Mouse (Mus musculus) CH12.LX (cell line): Measurements from ENCODE around the gene Hipk3. TPM values are rescaled to one million over a fixed set of nuclear protein-coding genes. Genes with fewer than 3 reads are reported as not detected.
A peak's percentile ranks its signal among the peaks of the same experiment; 100 is the strongest.

Source experiments
- DNase-seq: peaks from one replicate; pipeline ENCODE4 v3.0.0-alpha.2; 2013; ENCODE audit errors: extremely low read depth
- H3K27ac ChIP-seq: 2 replicates; pipeline ENCODE4 v1.5.1; 2012; ENCODE audit warnings: low read depth, mild to moderate bottlenecking, control low read depth, moderate library complexity; ENCODE audit not compliant: insufficient read depth
- H3K27me3 ChIP-seq: replicated peaks from 2 replicates; pipeline ENCODE3; 2012; ENCODE audit warnings: inconsistent platforms
- H3K36me3 ChIP-seq, 2 experiments: replicated peaks in 1 of 2; 2 replicates each; pipeline versions ENCODE3 to v1.6.1; 2012; ENCODE audit warnings: inconsistent platforms in 1 of 2, low read length in 1 of 2, mild to moderate bottlenecking in 1 of 2, mixed read lengths in 1 of 2, moderate library complexity in 1 of 2; ENCODE audit not compliant: control insufficient read depth in 1 of 2, insufficient read depth in 1 of 2
- H3K4me1 ChIP-seq, 2 experiments: 2 replicates each; pipeline ENCODE4 v1.6.1; 2012; ENCODE audit warnings: inconsistent platforms in 1 of 2, moderate library complexity in 1 of 2; ENCODE audit not compliant: insufficient read depth in 2 of 2, control insufficient read depth in 1 of 2
- H3K4me2 ChIP-seq: 2 replicates; pipeline ENCODE4 v1.6.1; 2012; ENCODE audit warnings: low read depth, mild to moderate bottlenecking, control low read depth; ENCODE audit not compliant: poor library complexity, insufficient read depth, severe bottlenecking
- H3K4me3 ChIP-seq, 3 experiments: fragments of 150-350 bp in 1 of 3; sonication (generic) in 1 of 3; replicated peaks in 1 of 3; 2 replicates each; pipeline versions ENCODE3 to v1.5.1; 2011 to 2012; ENCODE audit warnings: low read depth in 2 of 3, low read length in 2 of 3, mild to moderate bottlenecking in 2 of 3, moderate library complexity in 2 of 3, control low read depth in 1 of 3, improper control_type of control experiment in 1 of 3, inconsistent platforms in 1 of 3, mixed read lengths in 1 of 3; ENCODE audit not compliant: poor library complexity in 1 of 3
- H3K79me2 ChIP-seq: replicated peaks from 2 replicates; pipeline ENCODE4 v1.6.1; 2012; ENCODE audit warnings: mild to moderate bottlenecking, moderate library complexity; ENCODE audit not compliant: control insufficient read depth, poor library complexity, insufficient read depth, severe bottlenecking; ENCODE audit errors: extremely low read depth
- H3K9ac ChIP-seq: 2 replicates; pipeline ENCODE4 v1.6.1; 2012; ENCODE audit warnings: low read depth, mild to moderate bottlenecking, control low read depth, moderate library complexity; ENCODE audit not compliant: insufficient read depth
- H3K9me3 ChIP-seq: replicated peaks from 2 replicates; pipeline ENCODE3; 2012; ENCODE audit warnings: low read length, inconsistent platforms, mixed read lengths
- EP300 ChIP-seq: IDR thresholded peaks from 2 replicates; pipeline ENCODE4 v1.6.1; 2011; ENCODE audit warnings: low read length, improper control_type of control experiment
- KAT2A ChIP-seq: IDR thresholded peaks from 2 replicates; pipeline ENCODE4 v1.6.1; 2012; ENCODE audit warnings: low read length, improper control_type of control experiment, inconsistent platforms; ENCODE audit not compliant: insufficient replicate concordance
- MYC ChIP-seq: IDR thresholded peaks from 2 replicates; pipeline ENCODE4 v1.6.1; 2011; ENCODE audit warnings: low read depth, mild to moderate bottlenecking, improper control_type of control experiment, low read length
- TCF12 ChIP-seq: IDR thresholded peaks from 2 replicates; pipeline ENCODE4 v1.6.1; 2014; ENCODE audit warnings: low read depth, mild to moderate bottlenecking, inconsistent platforms, low read length, improper control_type of control experiment
- dilution Hi-C: fragments of 300-500 bp; cut with MboI; formaldehyde crosslinking; loops from 2 replicates; pipeline ENCODE4 v1.14.3; 2020; ENCODE audit warnings: low sequenced_read_pairs; ENCODE audit not compliant: extremely low pct_unique_long_range_greater_than_20kb, extremely low pct_ligation_motif_present
- in situ Hi-C: fragments of 300-500 bp; cut with MboI; formaldehyde crosslinking; loops from 3 replicates; pipeline ENCODE4 v1.14.3; 2019; ENCODE audit warnings: low sequenced_read_pairs, low pct_ligation_motif_present, low pct_unique_long_range_greater_than_20kb, mixed read lengths
- polyA plus RNA-seq: library from polyadenylated mRNA; unstranded; fragments of >175 nt; gene quantifications from 2 replicates; pipeline ENCODE4 v1.2.1, GENCODE M21; 2012; ENCODE audit warnings: low read depth; ENCODE audit not compliant: insufficient read length
- total RNA-seq, 2 experiments: library from RNA; depleted of rRNA; stranded (reverse); fragments of 300-350 nt in 1 of 2; fragments of >200 nt in 1 of 2; gene quantifications; 2 replicates each; pipeline ENCODE4 v1.2.3; 2012 to 2014

The Hipk3 gene
- total and polyA plus RNA-seq, 3 experiments, result 14.8 to 19.5 (median 16.9) TPM

DNA sequence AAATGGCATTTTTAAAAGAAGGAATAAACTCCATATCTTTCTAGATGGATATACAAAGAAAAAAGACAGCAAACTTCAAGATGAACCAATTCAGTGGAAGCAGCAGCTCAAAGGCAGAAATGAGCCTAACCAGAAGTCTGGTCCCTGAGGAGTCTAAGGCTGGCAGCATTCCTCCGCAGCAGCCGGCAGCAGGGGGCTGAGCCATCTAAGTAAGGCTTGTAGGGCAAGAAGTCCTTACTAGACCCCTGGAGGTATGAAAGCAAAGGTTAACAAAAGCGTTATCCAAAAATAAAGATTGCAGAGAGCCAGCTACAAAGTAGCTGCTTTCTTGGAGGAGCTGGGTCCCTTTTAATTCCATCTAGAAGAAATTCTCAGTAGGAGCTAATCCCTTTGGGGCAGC, 115.5 kb downstream of the Hipk3 start (continued):
- TF ChIP-seq KAT2A, result no peak

GRCm38 (mm10) chr2:104377990-104378389, 116.3 kb downstream of the Hipk3 start:
- Histone ChIP-seq H3K4me2 (no peak overlapping the region), H3K79me2 (no peaks in the 10 kb centered on the region), H3K4me1 (peaks cover 5 to 14% of the 10 kb centered on the region in 2 experiments), H3K4me3 (no peak overlapping the region), H3K9me3 (peaks cover 9% of the 10 kb centered on the region), H3K36me3 (no peaks in the 10 kb centered on the region), H3K27ac (no peak overlapping the region), H3K27me3 (peaks cover 2% of the 10 kb centered on the region), H3K9ac (no peak overlapping the region)
- TF ChIP-seq TCF12 (peak; percentile 56; the same call in 1 of the 2 replicates), MYC (no peak), EP300 (no peak)
- DNase-seq, result no peak
- in situ Hi-C loops, result no loop called here
- dilution Hi-C loops, result no loop called here

Other genes with a start within 250 kb of the Hipk3 start
- gene D430041D05Rik, start 83.4 kb downstream of the Hipk3 start, total RNA-seq (2012; rRNA removed), result under 0.01 TPM in 1 of 2 replicates, not detected in the other
- not detected in 2 replicates for gene D430041D05Rik, start 83.4 kb downstream of the Hipk3 start, total RNA-seq (2014; rRNA removed)
- gene D430041D05Rik, start 83.4 kb downstream of the Hipk3 start, polyA plus RNA-seq, result 0.10 TPM in 1 of 2 replicates, not detected in the other
- 17.3 and 18.2 TPM in 2 replicates for gene Cstf3, start 96.1 kb upstream of the Hipk3 start, total RNA-seq (2012; rRNA removed)
- gene Cstf3, start 96.1 kb upstream of the Hipk3 start, total RNA-seq (2014; rRNA removed), result 50.6 and 54.9 TPM in 2 replicates
- gene Cstf3, start 96.1 kb upstream of the Hipk3 start, polyA plus RNA-seq, result 50.3 and 57.2 TPM in 2 replicates
- 10.1 and 11.7 TPM in 2 replicates for gene Tcp11l1, start 217.7 kb upstream of the Hipk3 start, total RNA-seq (2012; rRNA removed)
- 1.1 and 2.9 TPM in 2 replicates for gene Tcp11l1, start 217.7 kb upstream of the Hipk3 start, total RNA-seq (2014; rRNA removed)
- 3.6 and 3.8 TPM in 2 replicates for gene Tcp11l1, start 217.7 kb upstream of the Hipk3 start, polyA plus RNA-seq
- not detected in 2 replicates for gene Pin1rt1, start 221.9 kb upstream of the Hipk3 start, total RNA-seq (2012; rRNA removed)
- gene Pin1rt1, start 221.9 kb upstream of the Hipk3 start, total RNA-seq (2014; rRNA removed), result not detected in 2 replicates
- gene Pin1rt1, start 221.9 kb upstream of the Hipk3 start, polyA plus RNA-seq, result not detected in 2 replicates
- gene Depdc7, start 248.4 kb upstream of the Hipk3 start, total RNA-seq (2012; rRNA removed), result 4.3 and 5.0 TPM in 2 replicates
- 0.32 and 1.00 TPM in 2 replicates for gene Depdc7, start 248.4 kb upstream of the Hipk3 start, total RNA-seq (2014; rRNA removed)
- gene Depdc7, start 248.4 kb upstream of the Hipk3 start, polyA plus RNA-seq, result 0.63 and 0.81 TPM in 2 replicates